Mouse (Mus musculus): ENCODE data around the gene Ccdc81.

GRCm38 (mm10) chr7:89853131-89853530, 50.3 kb downstream of the Ccdc81 start:
- TF ChIP-seq CTCF (IDR thresholded peaks at IDR 0.05; ENCODE audit: insufficient read depth, low read depth, low read length) = no peak
- no peak for TF ChIP-seq POLR2A (IDR thresholded peaks at IDR 0.05; ENCODE audit: insufficient read depth, low read depth, low read length)

Data from olfactory bulb, adult 2 months (tissue).